Comparison of ENCODE assay signal across 23 mouse cellular contexts in the genomic region with DNA sequence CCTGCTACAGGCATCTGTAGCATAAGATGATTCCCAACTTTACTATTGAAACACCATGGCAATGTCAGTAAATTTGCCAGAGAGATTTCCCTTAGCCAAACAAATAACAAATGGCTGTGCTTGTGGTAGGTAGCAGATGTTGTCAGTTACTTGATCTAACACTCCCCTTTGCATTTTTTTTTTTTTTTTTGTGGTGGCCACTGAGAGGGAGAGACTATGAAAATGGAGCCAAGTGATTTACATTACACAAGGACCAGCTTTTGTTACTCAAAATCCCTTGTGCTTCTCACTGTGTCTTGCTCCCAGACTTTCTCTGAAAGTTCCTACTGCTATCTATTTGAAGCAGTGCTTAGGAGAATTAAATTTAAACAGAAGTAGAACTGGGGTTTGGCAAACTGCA.
DNase-seq lines count a peak whose midpoint lies in the region; ATAC-seq and TF ChIP-seq lines count a peak whose summit lies in the region.
"Had no signal": no experiment of that assay in that cellular context is flagged by ENCODE, and none has a peak within 500 bp of the region (broad histone marks: within the 10 kb centered on the region; RNA-seq: fewer than 3 reads in every experiment).

No protein-coding gene starts in this region.

- 0 out of 2 replicates have a peak, but pooled peaks have one; percentile 43 for ATAC-seq in forebrain, embryonic 13.5 days
- peak; percentile 65; the same call in 1 of the 2 replicates for ATAC-seq in midbrain, embryonic 11.5 days (ENCODE audit: low FRiP score)
- ATAC-seq in midbrain, embryonic 13.5 days: no peak; the same call in 1 of the 2 replicates
- ATAC-seq: CD4-positive, CD25-positive, alpha-beta regulatory T cell, adult 4 months; hindbrain, postnatal 0 days; Patski had no signal

- no peaks in the 10 kb centered on the region for H3K36me3 ChIP-seq in forebrain, embryonic 13.5 days (ENCODE audit: poor library complexity, severe bottlenecking)
- H3K36me3 ChIP-seq in forebrain, embryonic 10.5 days (replicated peaks): no peaks in the 10 kb centered on the region
- no peaks in the 10 kb centered on the region for H3K36me3 ChIP-seq in midbrain, embryonic 11.5 days (ENCODE audit: control insufficient read depth, insufficient read depth, low read length)
- no peaks in the 10 kb centered on the region for H3K36me3 ChIP-seq in midbrain, embryonic 13.5 days
- H3K36me3 ChIP-seq: embryonic facial prominence, embryonic 12.5 days; heart, embryonic 10.5 days; hindbrain, embryonic 13.5 days had no signal

- H3K4me3 ChIP-seq in forebrain, embryonic 13.5 days: no peak overlapping the region
- H3K4me3 ChIP-seq in forebrain, embryonic 10.5 days: no peak overlapping the region
- no peak overlapping the region for H3K4me3 ChIP-seq in midbrain, embryonic 11.5 days (ENCODE audit: low read depth, low read length)
- no peak overlapping the region for H3K4me3 ChIP-seq in midbrain, embryonic 13.5 days (replicated peaks)
- H3K4me3 ChIP-seq: embryonic facial prominence, embryonic 12.5 days; heart, embryonic 10.5 days; hindbrain, embryonic 13.5 days had no signal

- no peak overlapping the region for H3K27ac ChIP-seq in forebrain, embryonic 13.5 days
- no peak overlapping the region for H3K27ac ChIP-seq in forebrain, embryonic 10.5 days
- no peak overlapping the region for H3K27ac ChIP-seq in midbrain, embryonic 11.5 days (ENCODE audit: low read depth, low read length)
- H3K27ac ChIP-seq in midbrain, embryonic 13.5 days: no peak overlapping the region
- H3K27ac ChIP-seq: embryonic facial prominence, embryonic 12.5 days; heart, embryonic 10.5 days; hindbrain, embryonic 13.5 days; hindbrain, postnatal 0 days had no signal

- no peak for DNase-seq in forebrain, embryonic 10.5 days (ENCODE audit: extremely low spot score, low spot score)
- DNase-seq in midbrain, embryonic 11.5 days (ENCODE audit: low spot score, missing footprints): no peak
- peak; percentile 42 for DNase-seq in ES-CJ7 (ENCODE audit: low read depth, low spot score)
- peak; percentile 67 for DNase-seq in brain, embryonic 14.5 days (ENCODE audit: low read depth)
- DNase-seq in adrenal gland, postnatal 4 days (ENCODE audit: low spot score in 2 of 2): no peak
- DNase-seq: adrenal gland, adult 8-10 months; adrenal gland, postnatal 36 days; B cell, adult 2 months; cerebellum, adult 11-12 months; cerebellum, adult 9-10 months; cerebellum, postnatal 25 days; gastrocnemius, postnatal 10 days; heart, adult 18-20 months; heart, postnatal 10 days; kidney, adult 11 months had no signal

- no peak overlapping the region for H3K9ac ChIP-seq in forebrain, embryonic 13.5 days
- no peak overlapping the region for H3K9ac ChIP-seq in midbrain, embryonic 11.5 days (ENCODE audit: low read length)
- no peak overlapping the region for H3K9ac ChIP-seq in midbrain, embryonic 13.5 days (replicated peaks)
- H3K9ac ChIP-seq: embryonic facial prominence, embryonic 12.5 days; hindbrain, embryonic 13.5 days had no signal

- H3K27me3 ChIP-seq in forebrain, embryonic 13.5 days: no peaks in the 10 kb centered on the region
- no peaks in the 10 kb centered on the region for H3K27me3 ChIP-seq in forebrain, embryonic 10.5 days (ENCODE audit: poor library complexity, severe bottlenecking)
- no peaks in the 10 kb centered on the region for H3K27me3 ChIP-seq in midbrain, embryonic 11.5 days (ENCODE audit: control insufficient read depth, insufficient read depth, low read length)
- no peaks in the 10 kb centered on the region for H3K27me3 ChIP-seq in midbrain, embryonic 13.5 days
- H3K27me3 ChIP-seq: embryonic facial prominence, embryonic 12.5 days; hindbrain, embryonic 13.5 days; Patski had no signal

- TF ChIP-seq POLR2A in brain, embryonic 14.5 days (IDR thresholded peaks at IDR 0.05; ENCODE audit: borderline replicate concordance, extremely low read depth, insufficient read depth, insufficient read length, poor library complexity, severe bottlenecking): no peak

- no peaks in the 10 kb centered on the region; the same call in 1 of the 2 replicates for H3K4me1 ChIP-seq in forebrain, embryonic 13.5 days
- H3K4me1 ChIP-seq in forebrain, embryonic 10.5 days: no peaks in the 10 kb centered on the region
- no peaks in the 10 kb centered on the region for H3K4me1 ChIP-seq in midbrain, embryonic 11.5 days (ENCODE audit: control insufficient read depth, insufficient read depth, low read length)
- H3K4me1 ChIP-seq in midbrain, embryonic 13.5 days (replicated peaks): peaks cover 6% of the 10 kb centered on the region; the same call in 1 of the 2 replicates
- H3K4me1 ChIP-seq: embryonic facial prominence, embryonic 12.5 days; heart, embryonic 10.5 days; hindbrain, embryonic 13.5 days had no signal

- no peak overlapping the region for H3K4me2 ChIP-seq in forebrain, embryonic 13.5 days
- no peak overlapping the region for H3K4me2 ChIP-seq in midbrain, embryonic 11.5 days
- no peak overlapping the region for H3K4me2 ChIP-seq in midbrain, embryonic 13.5 days (replicated peaks)
- H3K4me2 ChIP-seq: embryonic facial prominence, embryonic 12.5 days; hindbrain, embryonic 13.5 days had no signal

- H3K9me3 ChIP-seq in forebrain, embryonic 13.5 days (replicated peaks): no peaks in the 10 kb centered on the region
- H3K9me3 ChIP-seq in forebrain, embryonic 10.5 days: no peaks in the 10 kb centered on the region
- no peaks in the 10 kb centered on the region for H3K9me3 ChIP-seq in midbrain, embryonic 11.5 days (ENCODE audit: control insufficient read depth, low read length)
- H3K9me3 ChIP-seq in midbrain, embryonic 13.5 days: no peaks in the 10 kb centered on the region
- H3K9me3 ChIP-seq: embryonic facial prominence, embryonic 12.5 days; heart, embryonic 10.5 days; hindbrain, embryonic 13.5 days had no signal

- no peak for TF ChIP-seq CTCF in brain, embryonic 14.5 days (IDR thresholded peaks at IDR 0.05; ENCODE audit: borderline replicate concordance, extremely low read depth, insufficient read depth, insufficient read length)

Comparison
In these comparisons a context has a peak if more than half of its experiments do, and no peak if none do; other contexts are left out.
1. DNase-seq: peak in ES-CJ7 (single experiment) and brain, embryonic 14.5 days (single experiment); none in forebrain, embryonic 10.5 days (single experiment), midbrain, embryonic 11.5 days (single experiment) and adrenal gland, postnatal 4 days (0 of 2).